Mouse (Mus musculus) thymus, postnatal 25 days (tissue): ENCODE results near the gene Tkt.
"Not testable (repeated sequence)": the region's sequence is repeated elsewhere in the genome, so short reads cannot be mapped to it uniquely, and the experiment has no call there.

Experiments used
- DNase-seq: peaks from one replicate; pipeline ENCODE4 v3.0.0; 2022

Tkt gene

GRCm38 (mm10) chr14:30556651-30557050, 8.5 kb downstream of the Tkt start:
- DNase-seq = no peak

- DNase-seq = no peak
Measured at GRCm38 (mm10) chr14:30557730-30558129, 9.6 kb downstream of the Tkt start.

DNA sequence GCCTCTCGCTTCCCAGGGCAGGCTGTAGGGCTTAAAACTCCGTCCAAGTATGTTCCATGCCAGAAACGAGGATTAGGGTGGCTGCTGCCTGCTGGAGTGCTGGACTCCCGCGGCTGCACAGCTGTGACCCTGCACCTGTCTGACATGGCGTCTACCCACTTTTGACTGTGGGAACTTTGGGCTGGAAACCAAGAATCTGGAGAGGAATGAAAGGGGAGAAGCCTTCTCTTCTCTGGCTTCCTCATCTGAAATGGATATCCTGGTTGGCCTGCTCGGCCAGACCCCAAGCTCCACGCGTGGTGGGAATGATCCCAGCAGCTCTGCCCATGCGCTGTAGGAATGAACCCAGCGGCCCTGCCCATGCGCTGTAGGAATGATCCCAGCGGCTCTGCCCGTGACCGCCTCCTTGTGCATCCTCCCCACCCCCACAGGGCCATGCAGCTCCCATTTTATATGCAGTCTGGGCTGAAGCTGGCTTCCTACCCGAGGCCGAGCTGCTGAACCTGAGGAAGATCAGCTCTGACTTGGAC, 11.2 kb downstream of the Tkt start:
- DNase-seq = no peak

DNA sequence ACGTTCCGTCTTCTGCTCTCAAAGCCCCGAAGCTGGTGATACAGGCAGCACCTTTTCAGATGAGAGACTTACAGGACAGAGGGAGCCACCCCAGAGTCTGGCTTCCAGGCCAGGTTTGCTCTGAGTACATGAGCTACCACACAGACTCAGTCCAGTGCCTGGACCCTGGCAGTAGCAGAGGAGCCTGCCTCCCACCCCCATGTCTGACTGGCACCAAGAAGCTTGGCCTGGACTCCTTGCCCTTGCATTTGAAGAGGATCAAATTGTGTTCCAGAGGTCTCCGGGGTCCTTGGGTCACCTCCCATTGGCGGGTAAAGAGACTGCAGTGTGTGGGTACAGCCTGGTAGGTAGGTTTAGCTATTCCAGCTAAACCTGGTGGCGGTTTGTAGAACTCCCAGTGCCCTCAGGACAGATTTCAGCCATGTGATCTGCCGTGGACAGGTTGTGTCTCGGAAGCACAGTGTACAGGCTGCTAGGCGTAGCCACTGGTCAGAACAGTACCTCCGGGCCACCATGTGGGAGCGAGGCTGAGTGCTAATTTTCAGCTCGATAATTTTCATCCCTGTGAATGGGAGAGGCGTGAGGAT, 12.7 kb downstream of the Tkt start:
- DNase-seq = no peak

- DNase-seq = no peak
Measured at GRCm38 (mm10) chr14:30561470-30562187, 13.5 kb downstream of the Tkt start.

DNA sequence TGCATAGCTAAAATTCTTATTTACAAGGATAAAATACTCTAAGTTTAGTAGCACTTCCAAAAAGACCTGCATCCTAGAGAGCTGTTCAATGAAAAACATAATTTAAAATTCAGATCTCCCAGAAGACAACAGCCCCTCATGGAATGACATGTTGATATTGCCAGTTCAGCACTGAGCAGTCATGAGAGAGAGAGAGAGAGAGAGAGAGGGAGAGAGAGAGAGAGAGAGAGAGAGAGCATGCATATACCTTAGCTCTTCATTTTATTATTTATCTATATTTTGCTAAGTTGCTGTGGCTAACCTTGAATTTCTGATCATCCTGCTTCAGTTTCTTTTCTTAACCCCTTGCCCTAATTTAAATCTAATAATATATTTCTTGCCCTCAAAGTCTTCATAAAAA, 14.2 kb downstream of the Tkt start:
- no peak for DNase-seq

GRCm38 (mm10) chr14:30564451-30564850, 16.3 kb downstream of the Tkt start:
- DNase-seq = no peak

GRCm38 (mm10) chr14:30566317-30566716, 18.2 kb downstream of the Tkt start:
- DNase-seq = no peak

- DNase-seq = no peak
Measured at GRCm38 (mm10) chr14:30568016-30568415, 19.9 kb downstream of the Tkt start.

- DNase-seq = no peak
Measured at GRCm38 (mm10) chr14:30570303-30570702, 22.1 kb downstream of the Tkt start.

DNA sequence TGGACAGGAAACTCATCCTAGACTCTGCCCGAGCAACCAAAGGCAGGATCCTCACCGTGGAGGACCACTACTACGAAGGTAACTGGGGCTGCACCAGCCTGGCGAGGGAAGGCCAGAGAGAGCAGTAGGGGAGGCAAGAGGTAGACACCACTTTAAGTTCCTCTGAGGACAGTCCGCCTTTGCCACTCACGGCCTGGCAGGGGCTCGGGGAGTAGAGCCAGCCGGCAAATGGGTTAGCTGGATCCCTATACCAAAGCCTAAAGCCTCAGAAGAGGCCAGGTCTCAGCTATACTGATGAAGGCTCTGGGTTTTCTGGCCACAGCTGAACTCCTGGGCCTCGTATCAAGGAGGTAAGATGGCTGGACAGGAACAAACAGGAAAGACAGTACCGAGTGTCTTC, 24.1 kb downstream of the Tkt start:
- no peak for DNase-seq

GRCm38 (mm10) chr14:30573235-30573634, 25.1 kb downstream of the Tkt start:
- no peak for DNase-seq

- peak; percentile 79 for DNase-seq
Measured at GRCm38 (mm10) chr14:30573983-30574584, 25.9 kb downstream of the Tkt start.

DNA sequence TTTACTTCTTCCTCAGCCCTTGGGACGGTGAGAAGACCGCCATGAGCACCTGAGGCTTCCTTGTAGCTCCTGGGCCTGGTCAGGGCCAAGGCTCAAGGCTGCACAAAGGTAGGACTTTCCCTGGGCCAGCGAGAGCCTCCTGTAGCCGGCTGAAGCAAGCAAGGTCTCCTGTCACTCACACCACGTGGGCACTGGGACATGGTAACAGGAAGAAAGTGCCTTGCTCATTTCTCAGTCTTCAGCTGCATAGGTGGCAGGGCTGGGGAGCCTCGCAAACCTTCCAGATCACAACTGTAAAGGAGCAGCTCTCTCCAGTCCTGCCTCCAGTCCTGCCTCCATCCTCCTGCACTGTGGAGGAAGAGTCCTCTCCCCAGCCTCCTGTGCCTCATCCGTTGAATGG, 27.6 kb downstream of the Tkt start:
- no peak for DNase-seq

DNA sequence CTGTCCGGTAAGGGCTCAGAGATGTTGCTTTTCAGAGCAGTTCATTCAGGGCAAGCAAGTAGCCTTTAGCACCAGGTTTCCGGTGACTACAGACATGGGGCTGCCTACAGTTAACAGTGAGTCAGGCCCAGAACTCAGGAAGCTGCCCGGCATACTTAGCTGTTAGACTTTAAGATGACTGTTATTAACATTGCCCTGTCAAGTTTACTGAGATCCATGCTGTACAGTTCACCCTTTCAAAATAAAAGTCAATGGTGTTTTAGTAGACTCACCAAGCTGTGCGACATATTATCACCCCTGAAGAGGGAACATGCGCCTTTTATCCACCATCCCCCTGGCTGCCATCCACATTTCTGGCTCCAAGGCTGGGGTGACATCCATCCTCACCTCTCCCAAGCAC, 28.1 kb downstream of the Tkt start:
- no peak for DNase-seq

- DNase-seq = not testable (repeated sequence)
Measured at GRCm38 (mm10) chr14:30577303-30578062, 29.3 kb downstream of the Tkt start.

DNA sequence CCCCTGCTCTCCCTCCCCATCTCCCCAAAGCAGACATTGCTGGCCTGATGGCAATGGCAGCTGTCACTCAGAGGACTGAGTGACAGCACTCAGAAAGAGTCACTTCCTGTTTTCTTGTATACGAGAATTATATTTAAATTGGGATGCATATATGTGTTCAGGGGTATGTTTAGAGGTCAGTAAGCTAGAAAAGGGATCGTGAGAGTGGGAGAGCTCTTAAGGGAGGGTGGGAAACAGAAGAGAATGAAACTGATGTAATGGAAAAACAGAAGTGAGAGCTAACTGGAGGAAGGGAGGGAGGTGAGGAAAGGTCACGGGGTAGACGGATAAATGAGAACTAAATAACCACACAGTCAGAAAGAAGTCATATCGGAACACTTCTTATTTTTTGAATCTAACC, 31.0 kb downstream of the Tkt start:
- DNase-seq = no peak

GRCm38 (mm10) chr14:30579882-30580281, 31.7 kb downstream of the Tkt start:
- DNase-seq = no peak

DNA sequence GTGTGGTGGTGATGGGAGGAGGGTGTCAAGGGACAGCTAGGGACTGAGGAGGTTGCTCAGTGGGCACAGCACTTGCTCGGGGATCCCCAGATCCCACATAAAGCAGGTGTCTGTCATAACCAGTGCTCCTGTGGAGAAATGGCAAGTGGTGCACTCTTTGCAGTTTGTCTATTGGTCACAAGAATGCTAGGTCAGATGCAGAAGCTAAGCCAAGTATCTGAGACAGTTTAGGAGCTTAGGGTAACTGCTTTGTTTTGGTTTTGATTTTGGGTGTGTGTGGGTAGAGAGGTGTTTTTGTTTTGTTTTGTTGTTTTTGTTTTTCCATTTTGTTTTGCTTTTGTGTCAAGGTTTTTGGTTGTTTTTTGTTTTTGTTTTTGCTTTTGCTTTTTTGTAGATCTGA, 33.1 kb downstream of the Tkt start:
- DNase-seq = no peak

DNA sequence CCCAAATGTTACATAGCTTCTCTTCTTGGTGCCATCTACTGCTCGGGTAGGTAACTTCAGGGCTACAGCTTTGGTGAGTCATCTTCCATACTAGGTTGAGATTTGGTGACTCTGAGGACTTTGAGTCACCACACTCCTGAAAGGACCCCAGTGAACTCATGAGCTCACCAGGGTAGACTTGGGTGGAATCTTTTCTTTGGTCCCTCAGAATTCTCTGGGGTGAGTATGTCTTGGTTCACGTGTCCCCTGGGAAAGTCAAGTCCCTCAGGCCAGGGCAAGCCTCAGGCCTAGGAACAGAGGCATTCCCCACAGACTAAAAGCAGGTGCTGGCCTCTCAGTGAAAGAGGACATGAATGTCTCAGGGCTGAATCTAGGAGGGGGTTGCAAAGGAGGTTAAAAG, 35.9 kb downstream of the Tkt start:
- no peak for DNase-seq

DNA sequence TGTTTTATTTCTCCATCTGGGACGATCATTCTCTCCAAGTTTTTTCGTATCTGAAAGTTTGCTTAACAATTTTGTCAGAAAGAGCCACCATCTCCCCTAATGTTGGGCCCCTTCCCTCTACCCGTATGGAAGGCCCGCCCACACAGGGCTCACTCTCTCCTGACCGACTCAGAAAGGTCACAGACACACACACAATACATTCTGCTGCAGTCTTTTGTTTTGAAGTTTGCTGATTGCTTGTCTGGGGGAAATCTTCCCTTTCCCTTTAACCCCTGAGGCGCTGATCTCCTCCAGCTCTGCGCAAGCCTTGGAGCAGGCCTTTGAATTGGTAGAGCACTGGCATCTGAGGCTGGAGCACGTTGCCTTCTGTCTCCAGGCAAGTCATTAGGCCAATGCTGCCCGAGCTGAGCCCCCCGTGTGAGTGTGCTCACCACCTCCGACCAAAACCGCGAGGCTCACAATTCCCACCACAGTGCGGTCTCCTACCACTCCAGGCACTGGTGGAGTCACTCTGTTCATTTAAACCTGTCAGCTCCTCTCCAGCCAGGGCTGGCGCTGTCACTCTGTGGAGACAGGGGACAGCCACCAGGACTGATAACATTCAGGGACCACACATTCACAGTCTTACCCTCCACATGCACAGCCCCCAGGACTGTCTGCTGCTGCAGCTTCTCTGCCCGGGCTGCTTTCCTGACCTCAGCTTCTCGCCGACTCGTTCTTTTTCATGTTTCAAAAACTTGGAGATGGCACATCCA, 36.5 kb downstream of the Tkt start:
- no peak for DNase-seq

DNA sequence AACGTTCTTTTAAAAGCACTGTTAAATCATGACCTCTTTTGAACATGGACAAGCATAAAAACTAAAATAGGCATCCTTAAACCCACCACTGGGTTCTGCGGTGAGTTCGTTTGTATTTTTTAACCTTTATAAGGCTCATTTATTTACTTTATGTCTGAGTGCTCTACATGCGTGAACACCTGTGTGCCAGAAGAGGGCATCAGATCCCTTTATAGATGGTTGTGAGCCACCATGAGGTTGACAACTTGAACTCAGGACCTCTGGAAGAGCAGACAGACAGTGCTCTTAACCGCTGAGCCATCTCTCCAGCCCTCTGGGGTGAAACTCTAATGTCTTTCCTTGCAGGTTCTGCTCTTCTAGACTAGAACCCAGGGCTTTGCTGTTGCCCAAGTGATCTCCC, 37.2 kb downstream of the Tkt start:
- DNase-seq = no peak
